Mouse (Mus musculus): ENCODE results near the gene Ndufa11.

- TF ChIP-seq GATA1 (IDR thresholded peaks at IDR 0.05; ENCODE audit: borderline replicate concordance, low read length) (no peak), FLI1 (IDR thresholded peaks at IDR 0.05; ENCODE audit: low read length) (no peak)
Measured at GRCm38 (mm10) chr17:56728117-56728516, 10.6 kb downstream of the Ndufa11 start.
